Mouse (Mus musculus): Measurements from ENCODE around the gene Tex14. TPM values are rescaled to one million over a fixed set of nuclear protein-coding genes. Genes with fewer than 3 reads are reported as not detected.
"Not testable (repeated sequence)": the region's sequence is repeated elsewhere in the genome, so short reads cannot be mapped to it uniquely, and the experiment has no call there.

Tex14 gene
- total RNA-seq, 2 experiments from 2014 or later = 0.36 to 0.95 TPM

DNA sequence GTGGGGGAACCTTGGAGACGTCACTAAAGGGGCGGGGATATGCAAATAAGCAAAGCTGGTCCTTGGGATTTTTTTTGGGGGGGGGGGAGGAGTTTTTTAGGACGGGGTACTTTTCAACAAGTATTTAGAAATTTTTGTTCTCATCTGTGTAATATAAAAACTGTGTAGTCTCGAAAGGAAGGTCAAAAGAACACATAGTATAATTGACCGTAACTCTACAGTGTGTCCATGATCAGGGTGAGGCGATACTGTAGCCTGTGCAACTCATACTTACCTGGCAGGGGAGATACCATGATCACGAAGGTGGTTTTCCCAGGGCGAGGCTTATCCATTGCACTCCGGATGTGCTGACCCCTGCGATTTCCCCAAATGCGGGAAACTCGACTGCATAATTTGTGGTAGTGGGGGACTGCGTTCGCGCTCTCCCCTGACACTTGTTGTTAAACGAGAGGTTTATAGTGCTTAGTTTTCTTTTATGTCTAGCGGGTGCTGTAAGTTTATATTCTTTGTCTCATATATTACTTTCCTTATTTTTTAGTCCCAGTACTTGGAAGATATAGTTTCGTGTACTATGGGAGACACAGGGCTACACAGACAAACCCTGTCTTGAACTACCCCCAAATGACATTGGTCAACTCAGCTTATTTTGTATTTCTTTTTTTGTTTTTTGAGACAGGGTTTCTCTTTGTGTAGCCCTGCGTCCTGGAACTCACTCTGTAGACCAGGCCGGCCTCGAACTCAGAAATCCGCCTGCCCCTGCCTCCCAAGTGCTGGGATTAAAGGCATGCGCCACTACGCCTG, 21.8 kb downstream of the Tex14 start:
- peak; percentile 83 to 89 for DNase-seq

DNA sequence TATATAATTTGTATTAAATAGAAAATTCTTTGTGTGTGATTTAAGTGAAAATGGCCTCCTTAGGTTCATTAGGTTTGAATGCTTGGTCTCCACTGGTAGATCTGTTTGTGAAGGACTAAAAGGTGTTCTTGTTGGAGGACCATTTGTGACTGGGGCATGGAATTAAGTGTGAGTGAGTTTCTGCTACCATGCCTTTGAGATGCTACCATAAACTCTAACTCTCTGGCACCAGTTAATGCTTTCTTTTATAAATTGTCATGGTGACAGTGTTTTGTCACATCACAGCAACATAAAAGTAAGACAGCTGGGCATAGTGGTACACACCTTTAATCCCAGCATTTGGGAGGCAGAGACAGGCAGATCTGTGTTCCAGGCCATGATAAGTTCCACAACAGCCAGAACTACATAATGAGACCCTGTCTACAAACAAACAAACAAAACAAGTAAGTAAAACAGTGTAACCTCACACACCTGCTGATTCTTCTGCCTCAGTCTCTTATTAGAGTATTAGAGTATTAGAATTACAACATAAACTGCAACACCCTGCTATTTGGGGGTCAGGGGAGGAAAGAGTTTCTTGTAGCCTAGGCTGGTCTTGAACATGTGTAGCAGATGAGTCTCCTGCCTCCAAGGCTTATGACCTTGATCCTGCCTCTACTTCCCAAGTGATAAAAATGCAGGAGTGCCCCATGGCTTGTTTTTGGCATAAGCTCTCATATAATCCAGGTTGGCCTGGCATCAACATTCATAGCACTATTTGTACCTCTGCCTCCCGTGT, 22.6 kb downstream of the Tex14 start:
- no peak for DNase-seq

GRCm38 (mm10) chr11:87428051-87428673, 23.3 kb downstream of the Tex14 start:
- DNase-seq = no peak

GRCm38 (mm10) chr11:87429363-87429762, 24.5 kb downstream of the Tex14 start:
- DNase-seq = no peak

- DNase-seq = no peak
Measured at GRCm38 (mm10) chr11:87430374-87430773, 25.5 kb downstream of the Tex14 start.

- DNase-seq = not testable (repeated sequence)
Measured at GRCm38 (mm10) chr11:87431813-87432212, 26.9 kb downstream of the Tex14 start.

- DNase-seq = no peak
Measured at GRCm38 (mm10) chr11:87432447-87432846, 27.6 kb downstream of the Tex14 start.

DNA sequence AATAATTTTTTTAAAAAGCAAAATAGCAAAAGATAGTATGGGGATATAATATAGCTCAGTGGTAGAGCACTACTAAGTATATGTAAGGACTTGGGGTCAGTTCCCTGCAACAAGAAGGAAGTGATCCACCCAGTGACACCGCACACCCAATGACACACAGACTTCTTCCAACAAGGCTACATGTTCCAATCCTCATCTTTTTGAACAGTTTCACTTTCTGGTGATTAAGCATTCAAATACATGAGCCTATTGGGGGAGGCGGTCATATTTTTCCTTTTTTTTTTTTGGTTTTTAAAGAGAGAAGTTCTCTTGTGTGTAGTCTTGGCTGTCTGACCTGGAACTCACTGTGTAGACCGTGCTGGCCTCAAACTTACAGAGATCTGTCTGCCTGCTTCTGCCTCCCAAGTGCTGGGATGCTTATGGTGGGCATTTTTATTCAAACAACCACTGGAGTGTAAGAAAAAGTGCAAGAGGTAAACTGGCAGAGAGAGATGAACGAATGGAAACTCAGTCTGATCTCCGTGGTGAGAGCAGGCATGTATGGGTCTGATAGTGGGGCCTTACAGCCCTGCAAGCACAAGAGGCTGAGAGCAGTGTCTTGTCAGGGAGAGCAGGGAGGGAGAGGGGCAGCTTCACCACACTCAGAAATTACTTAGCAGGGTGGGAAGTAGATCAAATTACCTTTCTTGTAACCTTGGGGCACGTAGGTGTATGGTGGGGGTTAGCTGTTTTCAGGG, 28.2 kb downstream of the Tex14 start:
- no peak for DNase-seq

DNA sequence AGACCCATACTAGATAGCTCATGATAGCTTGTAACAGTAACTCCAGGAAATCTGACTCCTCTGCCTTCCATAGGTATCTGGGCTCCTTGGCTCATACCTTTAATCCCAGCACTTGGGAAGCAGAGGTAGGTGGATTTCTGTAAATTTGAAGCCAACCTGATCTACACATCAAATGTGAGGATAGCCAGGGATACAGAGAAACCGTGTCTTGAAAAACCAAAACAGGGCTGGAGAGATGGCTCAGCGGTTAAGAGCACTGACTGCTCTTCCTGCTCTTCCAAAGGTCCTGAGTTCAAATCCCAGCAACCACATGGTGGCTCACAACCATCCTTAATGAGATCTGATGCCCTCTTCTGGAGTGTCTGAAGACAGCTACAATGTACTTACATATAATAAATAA, 30.2 kb downstream of the Tex14 start:
- DNase-seq = not testable (repeated sequence)

DNA sequence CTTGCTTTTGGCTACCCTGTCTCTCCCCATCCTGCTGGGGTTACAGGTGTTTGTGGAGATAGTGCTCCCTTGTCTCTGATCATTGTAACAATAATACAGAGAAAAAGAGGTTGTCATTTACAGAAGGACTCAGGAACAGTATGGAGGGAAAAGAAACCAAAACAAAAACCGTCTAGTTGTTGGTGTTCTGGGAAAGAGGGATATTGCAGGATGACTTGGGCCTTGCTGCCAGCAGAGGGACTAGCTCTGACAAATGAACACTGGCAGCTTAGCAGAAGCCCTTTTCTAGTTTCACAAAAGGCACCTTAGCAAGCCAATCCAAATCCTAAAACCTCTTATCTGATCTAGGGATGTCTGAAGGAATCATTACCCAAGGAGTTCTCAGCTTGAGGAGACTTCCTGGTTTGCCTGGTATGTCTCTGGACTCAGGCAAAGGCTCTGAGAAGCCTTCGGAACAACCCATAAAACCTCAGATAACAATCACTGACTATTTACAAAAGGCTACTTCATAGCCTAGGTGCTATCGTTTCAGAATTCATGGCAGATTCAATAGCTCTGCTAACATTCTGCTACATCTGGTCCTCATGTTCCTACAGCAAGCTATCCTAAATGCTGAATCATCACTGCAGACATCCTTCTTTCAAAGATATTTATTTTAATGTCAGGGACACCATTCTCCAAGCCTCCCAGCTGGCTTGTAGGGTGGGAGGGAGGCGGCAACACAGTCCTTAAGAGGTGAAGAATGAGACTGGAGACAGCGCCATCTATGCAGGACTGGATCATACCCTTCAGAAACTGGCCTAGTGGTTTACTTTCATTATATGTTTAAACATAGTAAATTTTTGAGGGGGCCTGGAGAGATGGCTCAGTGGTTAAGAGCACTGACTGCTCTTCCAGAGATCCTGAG, 31.7 kb downstream of the Tex14 start:
- no peak for DNase-seq

- no peak for DNase-seq
Measured at GRCm38 (mm10) chr11:87439796-87440420, 35.0 kb downstream of the Tex14 start.

DNA sequence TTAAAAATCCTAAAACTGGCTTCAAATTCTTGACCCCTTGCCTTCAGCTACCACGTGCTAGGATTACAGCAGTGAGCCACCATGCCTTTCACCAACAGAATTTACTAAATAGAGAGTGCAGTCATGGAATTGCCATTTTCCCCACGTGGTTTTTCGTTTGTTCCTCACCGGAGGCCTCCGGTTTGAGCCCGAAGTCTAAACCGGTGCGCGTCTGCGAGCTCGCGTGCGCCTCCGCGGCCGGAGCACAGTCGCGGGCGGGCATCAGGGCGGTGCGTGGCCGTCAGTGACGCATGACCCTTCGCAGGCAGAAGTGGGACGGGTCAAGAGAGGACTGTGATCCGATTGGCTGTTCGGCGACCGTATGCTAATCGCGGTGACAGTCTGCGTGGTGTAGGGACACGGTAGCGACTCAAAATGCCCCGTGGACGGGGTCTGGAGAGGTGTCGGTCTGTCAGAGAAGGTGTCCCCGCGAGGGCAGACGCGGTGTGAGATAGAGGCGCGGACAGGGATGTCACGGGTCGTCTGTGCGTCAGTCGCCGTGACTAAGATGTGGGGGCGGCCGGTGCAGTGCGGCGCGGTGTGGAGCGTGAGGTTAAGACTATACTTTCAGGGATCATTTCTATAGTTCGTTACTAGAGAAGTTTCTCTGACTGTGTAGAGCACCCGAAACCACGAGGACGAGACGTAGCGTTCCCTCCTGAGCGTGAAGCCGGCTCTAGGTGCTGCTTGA, 37.9 kb downstream of the Tex14 start:
- peak; percentile 80 to 82 for DNase-seq

- no peak for DNase-seq
Measured at GRCm38 (mm10) chr11:87443373-87443883, 38.6 kb downstream of the Tex14 start.

GRCm38 (mm10) chr11:87444056-87444455, 39.2 kb downstream of the Tex14 start:
- not testable (repeated sequence) for DNase-seq

GRCm38 (mm10) chr11:87444735-87445428, 40.0 kb downstream of the Tex14 start:
- DNase-seq = no peak

DNA sequence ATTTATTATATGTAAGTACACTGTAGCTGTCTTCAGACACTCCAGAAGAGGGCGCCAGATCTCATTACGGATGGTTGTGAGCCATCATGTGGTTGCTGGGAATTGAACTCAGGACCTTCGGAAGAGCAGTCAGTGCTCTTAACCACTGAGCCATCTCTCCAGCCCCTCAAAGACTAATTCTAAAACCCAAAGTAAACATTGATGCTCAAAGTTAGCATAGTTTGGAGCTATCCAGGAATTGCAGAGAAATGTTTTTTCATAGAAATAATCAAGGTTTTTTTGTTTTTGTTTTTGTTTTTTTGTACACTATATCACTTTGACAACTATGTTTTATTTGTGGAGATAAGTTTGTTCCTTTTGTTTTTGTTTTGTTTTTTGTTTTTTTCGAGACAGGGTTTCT, 40.7 kb downstream of the Tex14 start:
- not testable (repeated sequence) for DNase-seq

GRCm38 (mm10) chr11:87446159-87446558, 41.3 kb downstream of the Tex14 start:
- DNase-seq = no peak

DNA sequence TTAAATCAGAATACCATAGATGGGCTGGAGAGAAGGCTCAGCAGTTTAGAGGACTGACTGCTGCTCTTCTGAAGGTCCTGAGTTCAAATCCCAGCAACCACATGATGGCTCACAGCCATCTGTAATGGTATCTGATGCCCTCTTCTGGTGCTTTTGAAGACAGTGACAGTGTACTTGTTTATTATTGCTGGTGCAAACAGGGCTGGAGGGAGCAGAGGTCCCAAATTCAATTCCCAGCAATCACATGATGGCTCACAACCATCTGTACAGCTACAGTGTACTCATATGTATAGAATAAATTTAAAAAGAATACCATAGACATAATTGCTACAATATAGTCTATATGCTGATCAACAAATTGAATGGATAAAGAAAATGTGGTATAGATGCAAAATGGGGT, 42.6 kb downstream of the Tex14 start:
- DNase-seq = no peak

GRCm38 (mm10) chr11:87448081-87448475, 43.2 kb downstream of the Tex14 start:
- peak; percentile 94 to 96 for DNase-seq
